ENCODE assay signal across 12 mouse cellular contexts in genomic region chr6:88041221-88041620, GRCm38 (mm10). TPM values are rescaled to one million over a fixed set of nuclear protein-coding genes. Genes with fewer than 3 reads are reported as not detected.
DNase-seq lines count a peak whose midpoint lies in the region; ATAC-seq and TF ChIP-seq lines count a peak whose summit lies in the region.
"Had no signal": no experiment of that assay in that cellular context is flagged by ENCODE, and none has a peak within 500 bp of the region (broad histone marks: within the 10 kb centered on the region; RNA-seq: fewer than 3 reads in every experiment).

No protein-coding gene starts in this region.

- H3K4me1 ChIP-seq in heart, embryonic 11.5 days (ENCODE audit: control insufficient read depth, insufficient read depth, low read length) = peaks cover 27% of the 10 kb centered on the region
- H3K4me1 ChIP-seq in stomach, embryonic 14.5 days (ENCODE audit: control insufficient read depth, insufficient read depth, low read length) = peaks cover 20% of the 10 kb centered on the region
- H3K4me1 ChIP-seq in kidney, embryonic 16.5 days (ENCODE audit: insufficient read depth, low read length) = peaks cover 21% of the 10 kb centered on the region

- peaks cover 2% of the 10 kb centered on the region; the same call in 1 of the 2 replicates for H3K36me3 ChIP-seq in heart, embryonic 11.5 days (ENCODE audit: control insufficient read depth, insufficient read depth, low read length)
- H3K36me3 ChIP-seq in stomach, embryonic 14.5 days (ENCODE audit: control insufficient read depth, insufficient read depth, low read length) = peaks cover 6% of the 10 kb centered on the region; the same call in 1 of the 2 replicates
- peaks cover 10% of the 10 kb centered on the region for H3K36me3 ChIP-seq in kidney, embryonic 16.5 days (ENCODE audit: insufficient read depth, low read length)

- 59% methylated on average over 4 of the region's 4 CpGs for WGBS in heart, embryonic 11.5 days (ENCODE audit: insufficient replicate concordance)
- whole genome bisulfite sequencing in stomach, embryonic 14.5 days = 63% methylated on average over 4 of the region's 4 CpGs
- 74% methylated on average over 4 of the region's 4 CpGs for WGBS in kidney, embryonic 16.5 days

- DNase-seq in cerebellum, adult 18-20 months = peak; percentile 36 to 49
- peak in 1 of 2 experiments; percentile 21 for DNase-seq in left cerebral cortex, adult 2 months (ENCODE audit: extremely low spot score in 1 of 2, low spot score in 2 of 2)
- DNase-seq in left cerebral cortex, postnatal 10 days (ENCODE audit: extremely low spot score in 1 of 2, low spot score in 2 of 2) = no peak
- DNase-seq in embryo, embryonic 10.5 days (ENCODE audit: low spot score) = no peak
- DNase-seq: kidney, adult 8-10 months; liver, embryonic 13.5 days had no signal

- intact Hi-C loops in left cerebral cortex, adult 2 months (cut with DNase I) = no loop called here
- intact Hi-C loops in left cerebral cortex, postnatal 10 days (cut with DNase I) = no loop called here

- TF ChIP-seq CTCF in left cerebral cortex, adult 2 months (IDR thresholded peaks at IDR 0.05) = no peak

- no peaks in the 10 kb centered on the region for H3K9me3 ChIP-seq in heart, embryonic 11.5 days (replicated peaks; ENCODE audit: control insufficient read depth, low read length)
- H3K9me3 ChIP-seq in stomach, embryonic 14.5 days (ENCODE audit: control insufficient read depth, low read depth, low read length) = no peaks in the 10 kb centered on the region
- H3K9me3 ChIP-seq in kidney, embryonic 16.5 days (ENCODE audit: low read length) = no peaks in the 10 kb centered on the region
- H3K9me3 ChIP-seq: embryonic facial prominence, embryonic 12.5 days; forebrain, embryonic 13.5 days; liver, embryonic 13.5 days had no signal

- H3K27me3 ChIP-seq in heart, embryonic 11.5 days (ENCODE audit: control insufficient read depth, insufficient read depth, low read length) = no peaks in the 10 kb centered on the region
- H3K27me3 ChIP-seq in stomach, embryonic 14.5 days (ENCODE audit: control insufficient read depth, insufficient read depth, low read length) = no peaks in the 10 kb centered on the region
- no peaks in the 10 kb centered on the region for H3K27me3 ChIP-seq in kidney, embryonic 16.5 days (ENCODE audit: insufficient read depth, low read length)
- H3K27me3 ChIP-seq: embryonic facial prominence, embryonic 12.5 days; forebrain, embryonic 13.5 days had no signal

- no peak for ATAC-seq in cerebellum, adult (ENCODE audit: insufficient number of reproducible peaks, low FRiP score, low TSS enrichment)
- no peak for ATAC-seq in heart, embryonic 11.5 days (replicated peaks; ENCODE audit: insufficient number of reproducible peaks, low FRiP score, low TSS enrichment)
- ATAC-seq in stomach, embryonic 14.5 days (ENCODE audit: insufficient number of reproducible peaks, insufficient read depth, low FRiP score, low read depth) = no peak
- ATAC-seq in kidney, embryonic 16.5 days (ENCODE audit: low FRiP score, low TSS enrichment) = no peak
- ATAC-seq: forebrain, embryonic 13.5 days had no signal

- H3K4me2 ChIP-seq in heart, embryonic 11.5 days = peak overlapping the region; percentile 47
- no peak overlapping the region for H3K4me2 ChIP-seq in stomach, embryonic 14.5 days (replicated peaks; ENCODE audit: low read depth, low read length)
- H3K4me2 ChIP-seq in kidney, embryonic 16.5 days (replicated peaks; ENCODE audit: low read depth, low read length) = no peak overlapping the region
- H3K4me2 ChIP-seq: embryonic facial prominence, embryonic 12.5 days; forebrain, embryonic 13.5 days; liver, embryonic 13.5 days had no signal

- H3K9ac ChIP-seq in heart, embryonic 11.5 days (ENCODE audit: low read depth, low read length) = peak overlapping the region; percentile 35; the same call in 1 of the 2 replicates
- 0 out of 2 replicates have a peak overlapping the region, but pooled peaks have one; percentile 3 for H3K9ac ChIP-seq in stomach, embryonic 14.5 days (replicated peaks; ENCODE audit: low read depth, low read length)
- no peak overlapping the region for H3K9ac ChIP-seq in kidney, embryonic 16.5 days (replicated peaks; ENCODE audit: low read length)
- H3K9ac ChIP-seq: embryonic facial prominence, embryonic 12.5 days; forebrain, embryonic 13.5 days; liver, embryonic 13.5 days had no signal

- H3K27ac ChIP-seq in left cerebral cortex, adult 2 months = peak overlapping the region; percentile 57; the same call in 1 of the 2 replicates
- H3K27ac ChIP-seq in heart, embryonic 11.5 days (ENCODE audit: low read depth, low read length) = peak overlapping the region; percentile 57; the same call in 1 of the 2 replicates
- H3K27ac ChIP-seq in stomach, embryonic 14.5 days (ENCODE audit: low read length) = no peak overlapping the region; the same call in 1 of the 2 replicates
- H3K27ac ChIP-seq in kidney, embryonic 16.5 days (ENCODE audit: low read length) = no peak overlapping the region
- H3K27ac ChIP-seq: embryonic facial prominence, embryonic 12.5 days; forebrain, embryonic 13.5 days; liver, embryonic 13.5 days had no signal

- H3K4me3 ChIP-seq in left cerebral cortex, adult 2 months = no peak overlapping the region; the same call in 1 of the 2 replicates
- H3K4me3 ChIP-seq in heart, embryonic 11.5 days (ENCODE audit: low read depth, low read length) = no peak overlapping the region
- no peak overlapping the region for H3K4me3 ChIP-seq in stomach, embryonic 14.5 days (ENCODE audit: low read depth, low read length)
- no peak overlapping the region for H3K4me3 ChIP-seq in kidney, embryonic 16.5 days (ENCODE audit: low read length)
- H3K4me3 ChIP-seq: embryonic facial prominence, embryonic 12.5 days; forebrain, embryonic 13.5 days; liver, embryonic 13.5 days had no signal

RNA-seq across cellular contexts. Expression of gene Rab7, which starts 3.8 kb away (rescaled TPM):
- 100 to 1,000 TPM; 314 to 317 TPM for total RNA-seq in left cerebral cortex, adult 2 months (2021)
- 100 to 1,000 TPM; 325 to 332 TPM for total RNA-seq in left cerebral cortex, postnatal 10 days (2021)
- 227 and 245 TPM in 2 replicates for polyA plus RNA-seq in heart, embryonic 11.5 days (2014; fragmentation: Nextera tagmentation; extraction: Ambion mirVana)
- polyA plus RNA-seq in stomach, embryonic 14.5 days (2014; fragmentation: Nextera tagmentation; extraction: Ambion mirVana) = 246 and 251 TPM in 2 replicates
- 259 and 261 TPM in 2 replicates for polyA plus RNA-seq in kidney, embryonic 16.5 days (2015; fragmentation: Nextera tagmentation; extraction: Ambion mirVana)

RNA-seq across cellular contexts. Expression of gene Rpn1, which starts 43.1 kb away (rescaled TPM):
- total RNA-seq in left cerebral cortex, adult 2 months (2021) = 100 to 1,000 TPM; 172 to 184 TPM
- total RNA-seq in left cerebral cortex, postnatal 10 days (2021) = 100 to 1,000 TPM; 179 to 193 TPM
- polyA plus RNA-seq in heart, embryonic 11.5 days (2014; fragmentation: Nextera tagmentation; extraction: Ambion mirVana) = 234 and 256 TPM in 2 replicates
- 373 and 402 TPM in 2 replicates for polyA plus RNA-seq in stomach, embryonic 14.5 days (2014; fragmentation: Nextera tagmentation; extraction: Ambion mirVana)
- polyA plus RNA-seq in kidney, embryonic 16.5 days (2015; fragmentation: Nextera tagmentation; extraction: Ambion mirVana) = 457 and 473 TPM in 2 replicates

RNA-seq across cellular contexts. Expression of gene H1fx, which starts 59.8 kb away (rescaled TPM):
- total RNA-seq in left cerebral cortex, adult 2 months (2021) = 10 to 100 TPM; 56.4 to 66.3 TPM
- 10 to 100 TPM; 70.6 to 73.5 TPM for total RNA-seq in left cerebral cortex, postnatal 10 days (2021)
- 20.4 and 22.7 TPM in 2 replicates for polyA plus RNA-seq in heart, embryonic 11.5 days (2014; fragmentation: Nextera tagmentation; extraction: Ambion mirVana)
- polyA plus RNA-seq in stomach, embryonic 14.5 days (2014; fragmentation: Nextera tagmentation; extraction: Ambion mirVana) = 19.6 and 20.1 TPM in 2 replicates
- 12.6 and 13.3 TPM in 2 replicates for polyA plus RNA-seq in kidney, embryonic 16.5 days (2015; fragmentation: Nextera tagmentation; extraction: Ambion mirVana)

Comparison
In these comparisons a context has a peak if more than half of its experiments do, and no peak if none do; other contexts are left out.
1. DNase-seq: peak in cerebellum, adult 18-20 months (2 of 2); none in left cerebral cortex, postnatal 10 days (0 of 2) and embryo, embryonic 10.5 days (single experiment).
2. H3K27ac ChIP-seq: peak in left cerebral cortex, adult 2 months (single experiment) and heart, embryonic 11.5 days (single experiment); none in stomach, embryonic 14.5 days (single experiment) and kidney, embryonic 16.5 days (single experiment).